Mouse (Mus musculus): ENCODE measurements around the gene 2010109A12Rik. TPM values are rescaled to one million over a fixed set of nuclear protein-coding genes. Genes with fewer than 3 reads are reported as not detected.
A peak's percentile ranks its signal among the peaks of the same experiment; 100 is the strongest.

2010109A12Rik gene
- polyA plus RNA-seq, 1 experiment = 1.2 TPM

DNA sequence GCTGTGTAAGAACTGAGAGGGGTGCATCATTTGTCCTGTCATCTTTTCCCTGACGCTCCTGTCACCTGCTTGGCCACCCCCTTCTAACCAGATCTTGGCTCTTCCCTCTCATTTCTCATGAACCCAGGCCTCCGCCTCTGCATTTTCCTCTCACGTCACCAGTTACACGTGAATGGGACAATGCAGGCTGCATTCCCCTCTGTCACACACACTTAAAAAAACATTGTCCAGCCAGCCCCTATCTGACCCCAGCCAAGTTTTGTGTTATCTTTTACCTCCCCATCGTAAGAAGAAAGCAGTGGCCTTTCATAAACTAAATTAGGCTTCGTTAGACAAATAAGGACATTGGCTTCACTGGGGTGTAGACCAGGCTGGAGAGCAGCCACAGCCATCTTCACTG lies 33.8 kb upstream of the 2010109A12Rik start:
- peaks cover 31% of the 10 kb centered on the region for H3K36me3 ChIP-seq (ENCODE audit: control insufficient read depth, insufficient read depth, low read length, poor library complexity, severe bottlenecking)
- no peaks in the 10 kb centered on the region for H3K9me3 ChIP-seq (replicated peaks; ENCODE audit: control insufficient read depth, insufficient read depth, low read length, poor library complexity, severe bottlenecking)
- H3K4me1 ChIP-seq (ENCODE audit: control insufficient read depth, insufficient read depth, low read length) = no peaks in the 10 kb centered on the region
- no peak overlapping the region for H3K27ac ChIP-seq (ENCODE audit: insufficient read depth, low read length)
- TF ChIP-seq EP300 (IDR thresholded peaks at IDR 0.05; ENCODE audit: insufficient read depth, low read depth, low read length) (no peak), CTCF (IDR thresholded peaks at IDR 0.05; ENCODE audit: low read depth, low read length) (no peak), POLR2A (IDR thresholded peaks at IDR 0.05; ENCODE audit: insufficient read depth, low read length) (no peak)
- H3K4me3 ChIP-seq (ENCODE audit: low read depth, low read length) = no peak overlapping the region
- H3K27me3 ChIP-seq (ENCODE audit: control insufficient read depth, insufficient read depth, low read length, poor library complexity, severe bottlenecking) = no peaks in the 10 kb centered on the region
- H3K9ac ChIP-seq (ENCODE audit: low read depth, poor library complexity, severe bottlenecking) = no peak overlapping the region

DNA sequence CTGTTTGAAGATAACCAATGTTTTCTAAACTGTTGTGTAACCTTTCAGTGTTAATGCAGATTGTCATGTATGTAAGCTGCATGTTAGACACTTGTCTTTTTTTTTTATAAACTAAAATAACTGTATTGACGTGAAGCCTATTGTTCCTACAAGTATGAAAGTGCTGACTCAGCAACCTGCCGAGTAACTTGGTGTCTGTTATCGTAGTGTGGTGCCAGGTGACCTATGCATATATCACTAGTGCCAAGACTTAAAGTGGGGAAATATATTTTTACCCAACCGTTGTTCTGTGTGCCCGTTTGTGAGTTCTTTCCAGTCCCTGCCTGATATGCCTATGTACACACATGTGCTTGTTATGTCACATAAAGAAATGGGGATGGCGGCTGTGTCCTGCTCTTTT lies 31.6 kb upstream of the 2010109A12Rik start:
- no peaks in the 10 kb centered on the region for H3K27me3 ChIP-seq (ENCODE audit: control insufficient read depth, insufficient read depth, low read length, poor library complexity, severe bottlenecking)
- H3K9ac ChIP-seq (ENCODE audit: low read depth, poor library complexity, severe bottlenecking) = no peak overlapping the region
- H3K4me1 ChIP-seq (ENCODE audit: control insufficient read depth, insufficient read depth, low read length) = no peaks in the 10 kb centered on the region
- H3K36me3 ChIP-seq (ENCODE audit: control insufficient read depth, insufficient read depth, low read length, poor library complexity, severe bottlenecking) = peaks cover 26% of the 10 kb centered on the region
- TF ChIP-seq POLR2A (IDR thresholded peaks at IDR 0.05; ENCODE audit: insufficient read depth, low read length) (no peak), EP300 (IDR thresholded peaks at IDR 0.05; ENCODE audit: insufficient read depth, low read depth, low read length) (no peak), CTCF (IDR thresholded peaks at IDR 0.05; ENCODE audit: low read depth, low read length) (no peak)
- no peaks in the 10 kb centered on the region for H3K9me3 ChIP-seq (replicated peaks; ENCODE audit: control insufficient read depth, insufficient read depth, low read length, poor library complexity, severe bottlenecking)
- H3K4me3 ChIP-seq (ENCODE audit: low read depth, low read length) = no peak overlapping the region
- no peak overlapping the region for H3K27ac ChIP-seq (ENCODE audit: insufficient read depth, low read length)

DNA sequence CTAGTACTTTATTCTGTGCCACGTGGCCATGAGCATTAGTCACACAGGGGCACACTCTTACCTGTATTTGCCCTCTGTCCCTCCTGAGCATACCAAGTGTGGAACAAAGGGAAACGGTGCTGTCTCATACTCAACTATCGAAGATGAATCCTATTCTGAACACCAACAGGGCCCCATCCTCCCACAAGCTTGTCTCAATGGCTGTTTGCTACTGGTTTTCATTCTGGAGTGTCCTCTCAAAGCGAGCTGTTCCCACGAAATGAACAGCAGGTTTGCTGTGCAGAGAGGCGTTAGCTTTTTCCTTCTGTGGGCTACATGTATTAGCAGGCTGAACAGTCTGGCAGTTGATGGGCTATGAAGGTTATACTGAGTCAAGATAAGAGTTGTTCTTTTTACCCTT lies 27.7 kb upstream of the 2010109A12Rik start:
- TF ChIP-seq EP300 (IDR thresholded peaks at IDR 0.05; ENCODE audit: insufficient read depth, low read depth, low read length) (no peak), POLR2A (IDR thresholded peaks at IDR 0.05; ENCODE audit: insufficient read depth, low read length) (no peak), CTCF (IDR thresholded peaks at IDR 0.05; ENCODE audit: low read depth, low read length) (no peak)

GRCm38 (mm10) chr5:93180252-93180651 lies 26.1 kb upstream of the 2010109A12Rik start:
- H3K4me3 ChIP-seq (ENCODE audit: low read depth, low read length) = no peak overlapping the region
- peaks cover 22% of the 10 kb centered on the region for H3K36me3 ChIP-seq (ENCODE audit: control insufficient read depth, insufficient read depth, low read length, poor library complexity, severe bottlenecking)
- no peak overlapping the region for H3K9ac ChIP-seq (ENCODE audit: low read depth, poor library complexity, severe bottlenecking)
- TF ChIP-seq POLR2A (IDR thresholded peaks at IDR 0.05; ENCODE audit: insufficient read depth, low read length) = no peak
- peak; percentile 0 for TF ChIP-seq CTCF (IDR thresholded peaks at IDR 0.05; ENCODE audit: low read depth, low read length)
- H3K27ac ChIP-seq (ENCODE audit: insufficient read depth, low read length) = no peak overlapping the region
- H3K9me3 ChIP-seq (replicated peaks; ENCODE audit: control insufficient read depth, insufficient read depth, low read length, poor library complexity, severe bottlenecking) = no peaks in the 10 kb centered on the region
- no peaks in the 10 kb centered on the region for H3K27me3 ChIP-seq (ENCODE audit: control insufficient read depth, insufficient read depth, low read length, poor library complexity, severe bottlenecking)
- no peaks in the 10 kb centered on the region for H3K4me1 ChIP-seq (ENCODE audit: control insufficient read depth, insufficient read depth, low read length)

More for the DNA sequence above, 27.7 kb upstream of the 2010109A12Rik start:
- Histone ChIP-seq H3K4me1 (ENCODE audit: control insufficient read depth, insufficient read depth, low read length) (no peaks in the 10 kb centered on the region), H3K4me3 (ENCODE audit: low read depth, low read length) (no peak overlapping the region), H3K9me3 (replicated peaks; ENCODE audit: control insufficient read depth, insufficient read depth, low read length, poor library complexity, severe bottlenecking) (no peaks in the 10 kb centered on the region), H3K9ac (ENCODE audit: low read depth, poor library complexity, severe bottlenecking) (no peak overlapping the region), H3K27me3 (ENCODE audit: control insufficient read depth, insufficient read depth, low read length, poor library complexity, severe bottlenecking) (no peaks in the 10 kb centered on the region), H3K36me3 (ENCODE audit: control insufficient read depth, insufficient read depth, low read length, poor library complexity, severe bottlenecking) (peaks cover 14% of the 10 kb centered on the region), H3K27ac (ENCODE audit: insufficient read depth, low read length) (no peak overlapping the region)

GRCm38 (mm10) chr5:93183311-93183710 lies 23.0 kb upstream of the 2010109A12Rik start:
- TF ChIP-seq EP300 (IDR thresholded peaks at IDR 0.05; ENCODE audit: insufficient read depth, low read depth, low read length) (no peak), POLR2A (IDR thresholded peaks at IDR 0.05; ENCODE audit: insufficient read depth, low read length) (no peak), CTCF (IDR thresholded peaks at IDR 0.05; ENCODE audit: low read depth, low read length) (no peak)
- H3K36me3 ChIP-seq (ENCODE audit: control insufficient read depth, insufficient read depth, low read length, poor library complexity, severe bottlenecking) = peaks cover 40% of the 10 kb centered on the region

GRCm38 (mm10) chr5:93184548-93184947 lies 21.8 kb upstream of the 2010109A12Rik start:
- no peak overlapping the region for H3K9ac ChIP-seq (ENCODE audit: low read depth, poor library complexity, severe bottlenecking)
- no peaks in the 10 kb centered on the region for H3K9me3 ChIP-seq (replicated peaks; ENCODE audit: control insufficient read depth, insufficient read depth, low read length, poor library complexity, severe bottlenecking)
- H3K27ac ChIP-seq (ENCODE audit: insufficient read depth, low read length) = no peak overlapping the region
- H3K36me3 ChIP-seq (ENCODE audit: control insufficient read depth, insufficient read depth, low read length, poor library complexity, severe bottlenecking) = peaks cover 47% of the 10 kb centered on the region
- H3K4me3 ChIP-seq (ENCODE audit: low read depth, low read length) = no peak overlapping the region
- H3K27me3 ChIP-seq (ENCODE audit: control insufficient read depth, insufficient read depth, low read length, poor library complexity, severe bottlenecking) = no peaks in the 10 kb centered on the region
- TF ChIP-seq CTCF (IDR thresholded peaks at IDR 0.05; ENCODE audit: low read depth, low read length) = no peak
- TF ChIP-seq EP300 (IDR thresholded peaks at IDR 0.05; ENCODE audit: insufficient read depth, low read depth, low read length) = no peak
- TF ChIP-seq POLR2A (IDR thresholded peaks at IDR 0.05; ENCODE audit: insufficient read depth, low read length) = no peak
- H3K4me1 ChIP-seq (ENCODE audit: control insufficient read depth, insufficient read depth, low read length) = no peaks in the 10 kb centered on the region

More at GRCm38 (mm10) chr5:93183311-93183710, 23.0 kb upstream of the 2010109A12Rik start:
- Histone ChIP-seq H3K9ac (ENCODE audit: low read depth, poor library complexity, severe bottlenecking) (no peak overlapping the region), H3K27me3 (ENCODE audit: control insufficient read depth, insufficient read depth, low read length, poor library complexity, severe bottlenecking) (no peaks in the 10 kb centered on the region), H3K27ac (ENCODE audit: insufficient read depth, low read length) (no peak overlapping the region), H3K9me3 (replicated peaks; ENCODE audit: control insufficient read depth, insufficient read depth, low read length, poor library complexity, severe bottlenecking) (no peaks in the 10 kb centered on the region), H3K4me3 (ENCODE audit: low read depth, low read length) (no peak overlapping the region), H3K4me1 (ENCODE audit: control insufficient read depth, insufficient read depth, low read length) (no peaks in the 10 kb centered on the region)
